Mouse (Mus musculus) kidney, embryonic 15.5 days (tissue): Measurements from ENCODE around the gene Clta. TPM values are rescaled to one million over a fixed set of nuclear protein-coding genes. Genes with fewer than 3 reads are reported as not detected.

Source experiments
- ATAC-seq: fragments of 200-750 bp; cut with Nextera tagmentation; replicated peaks from 2 replicates; pipeline ENCODE4 v1.8.0; 2017; ENCODE audit warnings: moderate TSS enrichment; ENCODE audit not compliant: low FRiP score
- H3K27ac ChIP-seq: fragments of 300-500 bp; sonication (generic); 2 replicates; pipeline ENCODE4 v1.5.1; 2015; ENCODE audit warnings: mild to moderate bottlenecking, inconsistent platforms
- H3K27me3 ChIP-seq: fragments of 300-500 bp; sonication (generic); 2 replicates; pipeline ENCODE4 v1.6.1; 2015; ENCODE audit warnings: inconsistent platforms
- H3K36me3 ChIP-seq: fragments of 300-500 bp; sonication (generic); 2 replicates; pipeline ENCODE4 v1.6.1; 2015; ENCODE audit warnings: inconsistent platforms
- H3K4me1 ChIP-seq: fragments of 300-500 bp; sonication (generic); 2 replicates; pipeline ENCODE4 v1.6.1; 2015; ENCODE audit warnings: inconsistent platforms
- H3K4me2 ChIP-seq: fragments of 300-500 bp; sonication (generic); 2 replicates; pipeline ENCODE4 v1.6.1; 2015; ENCODE audit warnings: moderate library complexity, mild to moderate bottlenecking, inconsistent platforms
- H3K4me3 ChIP-seq: fragments of 300-500 bp; sonication (generic); replicated peaks from 2 replicates; pipeline ENCODE4 v1.5.1; 2015; ENCODE audit warnings: mild to moderate bottlenecking, inconsistent platforms
- H3K9ac ChIP-seq: fragments of 300-500 bp; sonication (generic); 2 replicates; pipeline ENCODE4 v1.6.1; 2015; ENCODE audit warnings: mild to moderate bottlenecking, inconsistent platforms
- H3K9me3 ChIP-seq: fragments of 300-500 bp; sonication (generic); replicated peaks from 2 replicates; pipeline ENCODE4 v1.6.1; 2016; ENCODE audit warnings: inconsistent platforms
- WGBS: fragments of 180-500 bp; shearing (Covaris S2); methylation state at CpG from one replicate; pipeline ENCODE4 v1.1.7; 2015; ENCODE audit warnings: mixed read lengths; 5-methylcytosine and 5-hydroxymethylcytosine counted together
- polyA plus RNA-seq: library from polyadenylated mRNA; unstranded; fragments of >200 nt; fragmentation: Nextera tagmentation; extraction: Ambion mirVana; gene quantifications from 2 replicates; pipeline ENCODE4 v1.2.1, GENCODE M21; 2015

Gene Clta
- polyA plus RNA-seq, 1 experiment from 2014 or later, result 236 TPM

GRCm38 (mm10) chr4:43970393-43971330, 33.6 kb upstream of the Clta start:
- Histone ChIP-seq H3K36me3 (no peaks in the 10 kb centered on the region), H3K9me3 (no peaks in the 10 kb centered on the region), H3K27me3 (no peaks in the 10 kb centered on the region), H3K27ac (no peak overlapping the region), H3K4me1 (peaks cover 38% of the 10 kb centered on the region), H3K4me2 (no peak overlapping the region), H3K4me3 (no peak overlapping the region), H3K9ac (no peak overlapping the region)
- ATAC-seq, result no peak
- 85% methylated on average over 20 of the region's 20 CpGs for WGBS

- H3K36me3 ChIP-seq, result no peaks in the 10 kb centered on the region
- H3K4me3 ChIP-seq, result peak overlapping the region; percentile 0
- ATAC-seq, result peak; percentile 44
Observed at GRCm38 (mm10) chr4:43971541-43972136, 32.6 kb upstream of the Clta start.

GRCm38 (mm10) chr4:43972137-43972591, 32.1 kb upstream of the Clta start:
- WGBS, result 2% methylated on average over 8 of the region's 8 CpGs
- Histone ChIP-seq H3K36me3 (no peaks in the 10 kb centered on the region), H3K27me3 (no peaks in the 10 kb centered on the region), H3K9ac (no peak overlapping the region; the same call in 1 of the 2 replicates), H3K4me3 (peak overlapping the region; percentile 0), H3K9me3 (no peaks in the 10 kb centered on the region), H3K27ac (peak overlapping the region; percentile 94), H3K4me1 (peaks cover 41% of the 10 kb centered on the region), H3K4me2 (peak overlapping the region; percentile 30)
- peak; percentile 85 for ATAC-seq

More at GRCm38 (mm10) chr4:43971541-43972136, 32.6 kb upstream of the Clta start:
- H3K27me3 ChIP-seq, result no peaks in the 10 kb centered on the region
- peaks cover 41% of the 10 kb centered on the region for H3K4me1 ChIP-seq
- no peaks in the 10 kb centered on the region for H3K9me3 ChIP-seq
- no peak overlapping the region; the same call in 1 of the 2 replicates for H3K9ac ChIP-seq
- peak overlapping the region; percentile 94 for H3K27ac ChIP-seq
- peak overlapping the region; percentile 30 for H3K4me2 ChIP-seq
- 54% methylated on average over 9 of the region's 9 CpGs for WGBS

- Histone ChIP-seq H3K36me3 (no peaks in the 10 kb centered on the region), H3K4me1 (peaks cover 37% of the 10 kb centered on the region), H3K27me3 (no peaks in the 10 kb centered on the region), H3K9me3 (no peaks in the 10 kb centered on the region), H3K4me2 (no peak overlapping the region), H3K4me3 (no peak overlapping the region), H3K9ac (no peak overlapping the region), H3K27ac (peak overlapping the region; percentile 15; the same call in 1 of the 2 replicates)
- no peak for ATAC-seq
- WGBS, result 46% methylated on average over 4 of the region's 4 CpGs
Observed at GRCm38 (mm10) chr4:43973526-43973981, 30.7 kb upstream of the Clta start.

GRCm38 (mm10) chr4:43974914-43975616, 29.2 kb upstream of the Clta start:
- H3K27ac ChIP-seq, result no peak overlapping the region
- H3K4me3 ChIP-seq, result no peak overlapping the region
- no peaks in the 10 kb centered on the region for H3K36me3 ChIP-seq
- no peak overlapping the region for H3K4me2 ChIP-seq
- no peaks in the 10 kb centered on the region for H3K27me3 ChIP-seq
- no peak for ATAC-seq
- no peaks in the 10 kb centered on the region for H3K9me3 ChIP-seq
- H3K4me1 ChIP-seq, result peaks cover 35% of the 10 kb centered on the region
- WGBS, result 81% methylated on average over 10 of the region's 10 CpGs
- no peak overlapping the region for H3K9ac ChIP-seq

- no peak overlapping the region for H3K27ac ChIP-seq
- H3K27me3 ChIP-seq, result no peaks in the 10 kb centered on the region
- H3K36me3 ChIP-seq, result no peaks in the 10 kb centered on the region
- no peak overlapping the region for H3K4me2 ChIP-seq
- H3K9ac ChIP-seq, result no peak overlapping the region
- no peak overlapping the region for H3K4me3 ChIP-seq
- 81% methylated on average over 6 of the region's 6 CpGs for WGBS
- H3K9me3 ChIP-seq, result no peaks in the 10 kb centered on the region
- no peak for ATAC-seq
- H3K4me1 ChIP-seq, result peaks cover 35% of the 10 kb centered on the region
Observed at GRCm38 (mm10) chr4:43976223-43976740, 28.0 kb upstream of the Clta start.

- no peaks in the 10 kb centered on the region for H3K27me3 ChIP-seq
- peak overlapping the region; percentile 71 for H3K27ac ChIP-seq
- ATAC-seq, result peak; percentile 73
- H3K4me2 ChIP-seq, result no peak overlapping the region
- H3K9me3 ChIP-seq, result no peaks in the 10 kb centered on the region
- H3K4me1 ChIP-seq, result peaks cover 21% of the 10 kb centered on the region
- no peak overlapping the region for H3K9ac ChIP-seq
- no peaks in the 10 kb centered on the region for H3K36me3 ChIP-seq
- 26% methylated on average over 17 of the region's 17 CpGs for WGBS
- no peak overlapping the region for H3K4me3 ChIP-seq
Observed at GRCm38 (mm10) chr4:43978521-43979443, 25.5 kb upstream of the Clta start.

- Histone ChIP-seq H3K27ac (no peak overlapping the region), H3K4me3 (no peak overlapping the region), H3K4me2 (no peak overlapping the region), H3K9me3 (no peaks in the 10 kb centered on the region), H3K36me3 (no peaks in the 10 kb centered on the region), H3K9ac (no peak overlapping the region), H3K27me3 (no peaks in the 10 kb centered on the region), H3K4me1 (peaks cover 21% of the 10 kb centered on the region)
- 70% methylated on average over 3 of the region's 3 CpGs for WGBS
- ATAC-seq, result no peak
Observed at GRCm38 (mm10) chr4:43979746-43980145, 24.5 kb upstream of the Clta start.

GRCm38 (mm10) chr4:43980236-43980635, 24.0 kb upstream of the Clta start:
- no peak for ATAC-seq
- H3K4me2 ChIP-seq, result no peak overlapping the region
- no peak overlapping the region for H3K9ac ChIP-seq
- 73% methylated on average over 4 of the region's 4 CpGs for WGBS
- H3K27me3 ChIP-seq, result no peaks in the 10 kb centered on the region
- H3K9me3 ChIP-seq, result no peaks in the 10 kb centered on the region
- no peaks in the 10 kb centered on the region for H3K36me3 ChIP-seq
- no peak overlapping the region for H3K4me3 ChIP-seq
- no peak overlapping the region for H3K27ac ChIP-seq
- peaks cover 21% of the 10 kb centered on the region for H3K4me1 ChIP-seq

- H3K4me3 ChIP-seq, result no peak overlapping the region
- no peak overlapping the region for H3K9ac ChIP-seq
- H3K9me3 ChIP-seq, result no peaks in the 10 kb centered on the region
- H3K4me1 ChIP-seq, result peaks cover 21% of the 10 kb centered on the region
- H3K27me3 ChIP-seq, result no peaks in the 10 kb centered on the region
- no peak overlapping the region for H3K27ac ChIP-seq
- no peaks in the 10 kb centered on the region for H3K36me3 ChIP-seq
- WGBS, result 93% methylated on average over 6 of the region's 6 CpGs
- no peak overlapping the region for H3K4me2 ChIP-seq
- ATAC-seq, result no peak
Observed at GRCm38 (mm10) chr4:43980846-43981245, 23.4 kb upstream of the Clta start.

GRCm38 (mm10) chr4:43981251-43981650, 23.0 kb upstream of the Clta start:
- WGBS, result 82% methylated on average over 7 of the region's 7 CpGs
- Histone ChIP-seq H3K4me1 (peaks cover 17% of the 10 kb centered on the region), H3K36me3 (no peaks in the 10 kb centered on the region), H3K27ac (no peak overlapping the region), H3K27me3 (no peaks in the 10 kb centered on the region), H3K9me3 (no peaks in the 10 kb centered on the region), H3K4me2 (no peak overlapping the region), H3K9ac (no peak overlapping the region), H3K4me3 (no peak overlapping the region)
- no peak for ATAC-seq
